Mouse (Mus musculus) C2C12 (cell line): ENCODE measurements around the gene St3gal4.

Experiments
- CTCF ChIP-seq: IDR thresholded peaks from one replicate; pipeline ENCODE4 v1.5.1; 2011; ENCODE audit not compliant: control insufficient read depth, insufficient read depth, insufficient read length
- MAX ChIP-seq: IDR thresholded peaks from one replicate; pipeline ENCODE4 v1.6.1; 2011; ENCODE audit warnings: mild to moderate bottlenecking, control low read depth
- MYOD1 ChIP-seq: IDR thresholded peaks from one replicate; pipeline ENCODE4 v1.6.1; 2011; ENCODE audit warnings: low read depth; ENCODE audit not compliant: control insufficient read depth, insufficient read length

- TF ChIP-seq MAX (no peak), CTCF (no peak), MYOD1 (no peak)
Observed at GRCm38 (mm10) chr9:35043619-35044018, 75.4 kb downstream of the St3gal4 start.
